Mouse (Mus musculus): Measurements from ENCODE around the gene F11r. TPM values are rescaled to one million over a fixed set of nuclear protein-coding genes. Genes with fewer than 3 reads are reported as not detected.
A peak's percentile ranks its signal among the peaks of the same experiment; 100 is the strongest.

The F11r gene
- 13.2 and 21.5 TPM in 2 replicates for polyA plus RNA-seq (2011; ENCODE audit: insufficient read depth, insufficient read length, low replicate concordance, missing spikeins)

- H3K27ac ChIP-seq (ENCODE audit: control insufficient read depth, insufficient read depth, low read depth, low read length, poor library complexity), result no peak within 1 kb of the TSS
- WGBS, result 2% methylated on average over 46 of the region's 46 CpGs
- peak within 1 kb of the TSS; percentile 16 for H3K4me3 ChIP-seq (replicated peaks; ENCODE audit: control insufficient read depth, low read depth, low read length)
- no peak for TF ChIP-seq CTCF (IDR thresholded peaks at IDR 0.05; ENCODE audit: control insufficient read depth, insufficient read depth, low read length)
- peak; percentile 20; the same call in 1 of the 2 replicates for TF ChIP-seq POLR2A (IDR thresholded peaks at IDR 0.05; ENCODE audit: borderline replicate concordance, control insufficient read depth, low read depth, low read length)
- peaks cover 3% of the 10 kb centered on the region for H3K4me1 ChIP-seq (ENCODE audit: control insufficient read depth, insufficient read depth, low read length)
These were observed at the start of gene F11r for GRCm38 (mm10) chr1:171437264-171438013. F11r (plus strand) TSS chr1:171437535.

- 4% methylated on average over 15 of the region's 15 CpGs for WGBS
- no peak for TF ChIP-seq CTCF (IDR thresholded peaks at IDR 0.05; ENCODE audit: control insufficient read depth, insufficient read depth, low read length)
- peak; percentile 93 for TF ChIP-seq POLR2A (IDR thresholded peaks at IDR 0.05; ENCODE audit: borderline replicate concordance, control insufficient read depth, low read depth, low read length)
- peak within 1 kb of the TSS; percentile 95 for H3K27ac ChIP-seq (ENCODE audit: control insufficient read depth, insufficient read depth, low read depth, low read length, poor library complexity)
- peak within 1 kb of the TSS; percentile 87 for H3K4me3 ChIP-seq (replicated peaks; ENCODE audit: control insufficient read depth, low read depth, low read length)
- H3K4me1 ChIP-seq (ENCODE audit: control insufficient read depth, insufficient read depth, low read length), result no peaks in the 10 kb centered on the region; the same call in 1 of the 2 replicates
These were observed 48.8 kb upstream of the F11r start, which contains the start of gene Arhgap30 for GRCm38 (mm10) chr1:171388376-171389102. Arhgap30 (plus strand) TSS chr1:171388954.

- peak overlapping the region; percentile 95 for H3K27ac ChIP-seq (ENCODE audit: control insufficient read depth, insufficient read depth, low read depth, low read length, poor library complexity)
- no peaks in the 10 kb centered on the region; the same call in 1 of the 2 replicates for H3K4me1 ChIP-seq (ENCODE audit: control insufficient read depth, insufficient read depth, low read length)
- no peak for TF ChIP-seq CTCF (IDR thresholded peaks at IDR 0.05; ENCODE audit: control insufficient read depth, insufficient read depth, low read length)
- TF ChIP-seq POLR2A (IDR thresholded peaks at IDR 0.05; ENCODE audit: borderline replicate concordance, control insufficient read depth, low read depth, low read length), result no peak
- WGBS, result 0% methylated on average over 4 of the region's 4 CpGs
- H3K4me3 ChIP-seq (replicated peaks; ENCODE audit: control insufficient read depth, low read depth, low read length), result peak overlapping the region; percentile 87
These were observed 47.2 kb upstream of the F11r start for GRCm38 (mm10) chr1:171390101-171390500.

GRCm38 (mm10) chr1:171401821-171402220 is 35.5 kb upstream of the F11r start:
- Histone ChIP-seq H3K4me1 (ENCODE audit: control insufficient read depth, insufficient read depth, low read length) (no peaks in the 10 kb centered on the region; the same call in none of the 2 replicates), H3K27ac (ENCODE audit: control insufficient read depth, insufficient read depth, low read depth, low read length, poor library complexity) (no peak overlapping the region), H3K4me3 (replicated peaks; ENCODE audit: control insufficient read depth, low read depth, low read length) (no peak overlapping the region)
- TF ChIP-seq POLR2A (IDR thresholded peaks at IDR 0.05; ENCODE audit: borderline replicate concordance, control insufficient read depth, low read depth, low read length), result no peak
- TF ChIP-seq CTCF (IDR thresholded peaks at IDR 0.05; ENCODE audit: control insufficient read depth, insufficient read depth, low read length), result no peak
- WGBS, result 88% methylated on average over 4 of the region's 4 CpGs

GRCm38 (mm10) chr1:171402991-171403390 is 34.3 kb upstream of the F11r start:
- Histone ChIP-seq H3K4me1 (ENCODE audit: control insufficient read depth, insufficient read depth, low read length) (no peaks in the 10 kb centered on the region; the same call in none of the 2 replicates), H3K27ac (ENCODE audit: control insufficient read depth, insufficient read depth, low read depth, low read length, poor library complexity) (no peak overlapping the region), H3K4me3 (replicated peaks; ENCODE audit: control insufficient read depth, low read depth, low read length) (no peak overlapping the region)
- TF ChIP-seq POLR2A (IDR thresholded peaks at IDR 0.05; ENCODE audit: borderline replicate concordance, control insufficient read depth, low read depth, low read length) (no peak), CTCF (IDR thresholded peaks at IDR 0.05; ENCODE audit: control insufficient read depth, insufficient read depth, low read length) (no peak)
- WGBS, result 80% methylated on average over 9 of the region's 9 CpGs

GRCm38 (mm10) chr1:171407263-171407662 is 30.1 kb upstream of the F11r start:
- Histone ChIP-seq H3K27ac (ENCODE audit: control insufficient read depth, insufficient read depth, low read depth, low read length, poor library complexity) (no peak overlapping the region), H3K4me1 (ENCODE audit: control insufficient read depth, insufficient read depth, low read length) (no peaks in the 10 kb centered on the region), H3K4me3 (replicated peaks; ENCODE audit: control insufficient read depth, low read depth, low read length) (no peak overlapping the region)
- TF ChIP-seq POLR2A (IDR thresholded peaks at IDR 0.05; ENCODE audit: borderline replicate concordance, control insufficient read depth, low read depth, low read length), result no peak
- no peak for TF ChIP-seq CTCF (IDR thresholded peaks at IDR 0.05; ENCODE audit: control insufficient read depth, insufficient read depth, low read length)
- WGBS, result 80% methylated on average over 5 of the region's 5 CpGs

- TF ChIP-seq CTCF (IDR thresholded peaks at IDR 0.05; ENCODE audit: control insufficient read depth, insufficient read depth, low read length) (no peak), POLR2A (IDR thresholded peaks at IDR 0.05; ENCODE audit: borderline replicate concordance, control insufficient read depth, low read depth, low read length) (no peak)
These were observed 27.1 kb upstream of the F11r start for GRCm38 (mm10) chr1:171410231-171410630.

GRCm38 (mm10) chr1:171410947-171411484 is 26.3 kb upstream of the F11r start, which contains the start of gene Usf1:
Usf1 (plus strand) TSS chr1:171411313.
- WGBS, result 1% methylated on average over 36 of the region's 36 CpGs
- Histone ChIP-seq H3K4me3 (replicated peaks; ENCODE audit: control insufficient read depth, low read depth, low read length) (peak within 1 kb of the TSS; percentile 73), H3K27ac (ENCODE audit: control insufficient read depth, insufficient read depth, low read depth, low read length, poor library complexity) (peak within 1 kb of the TSS; percentile 71), H3K4me1 (ENCODE audit: control insufficient read depth, insufficient read depth, low read length) (peaks cover 1% of the 10 kb centered on the region)
- TF ChIP-seq CTCF (IDR thresholded peaks at IDR 0.05; ENCODE audit: control insufficient read depth, insufficient read depth, low read length) (no peak), POLR2A (IDR thresholded peaks at IDR 0.05; ENCODE audit: borderline replicate concordance, control insufficient read depth, low read depth, low read length) (peak; percentile 72; the same call in 1 of the 2 replicates)

More at GRCm38 (mm10) chr1:171410231-171410630, 27.1 kb upstream of the F11r start:
- H3K4me3 ChIP-seq (replicated peaks; ENCODE audit: control insufficient read depth, low read depth, low read length), result no peak overlapping the region
- peaks cover 1% of the 10 kb centered on the region for H3K4me1 ChIP-seq (ENCODE audit: control insufficient read depth, insufficient read depth, low read length)
- 74% methylated on average over 1 of the region's 1 CpGs for WGBS
- H3K27ac ChIP-seq (ENCODE audit: control insufficient read depth, insufficient read depth, low read depth, low read length, poor library complexity), result no peak overlapping the region
